Mouse (Mus musculus): Measurements from ENCODE around the gene Wdr95.

DNA sequence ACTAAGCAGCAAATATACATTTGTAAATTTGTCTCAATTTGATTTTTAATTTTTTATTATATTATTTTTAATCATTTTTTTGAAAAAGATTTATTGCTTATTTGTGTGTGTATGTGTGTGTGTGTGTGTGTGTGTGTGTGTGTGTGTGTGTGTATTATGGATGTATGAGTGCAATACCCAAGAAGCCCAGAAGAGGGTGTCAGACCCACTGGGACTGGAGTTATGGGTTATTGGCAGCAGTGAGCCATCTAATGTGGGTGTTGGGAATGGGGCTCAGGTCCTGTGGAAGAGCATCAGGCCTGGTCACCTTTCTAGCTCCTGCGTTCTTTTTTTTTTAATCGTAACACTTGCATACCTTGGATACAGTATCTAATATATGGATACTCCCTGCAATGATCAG, 22.4 kb upstream of the Wdr95 start:
- TF ChIP-seq CTCF (IDR thresholded peaks at IDR 0.05; ENCODE audit: low read depth, low read length) (no peak), POLR2A (IDR thresholded peaks at IDR 0.05; ENCODE audit: insufficient read depth, low read length) (no peak)
